Mouse (Mus musculus) embryonic facial prominence, embryonic 10.5 days (tissue): ENCODE results near the gene Zfpl1. TPM values are rescaled to one million over a fixed set of nuclear protein-coding genes. Genes with fewer than 3 reads are reported as not detected.

ENCODE experiments used
- microRNA-seq: library from miRNA; unstranded; fragments of <30 nt; microRNA quantifications from one replicate; pipeline ENCODE4, GENCODE M21; 2017
- polyA plus RNA-seq: library from polyadenylated mRNA; unstranded; fragments of >200 nt; fragmentation: Nextera tagmentation; extraction: Ambion mirVana; gene quantifications from 2 replicates; pipeline ENCODE4 v1.2.1, GENCODE M21; 2016

The Zfpl1 gene
- polyA plus RNA-seq, 1 experiment from 2014 or later = 79.7 TPM

Small RNA genes within 50 kb of the gene (microRNA-seq; reads per million reads assigned to microRNA genes)
- gene Mir6988 = 4.0 reads per million, percentile 8 among the genes with 10 or more reads in this experiment

Other genes with a start within 250 kb of the Zfpl1 start
- 44.6 and 45.4 TPM in 2 replicates for gene Frmd8, start 209.7 kb downstream of the Zfpl1 start, polyA plus RNA-seq
- 2.5 and 2.9 TPM in 2 replicates for gene Slc25a45, start 207.1 kb downstream of the Zfpl1 start, polyA plus RNA-seq
- gene Tigd3, start 190.8 kb downstream of the Zfpl1 start, polyA plus RNA-seq = 6.8 and 7.4 TPM in 2 replicates
- gene Dpf2, start 171.9 kb downstream of the Zfpl1 start, polyA plus RNA-seq = 231 and 251 TPM in 2 replicates
- gene Cdc42ep2, start 160.1 kb downstream of the Zfpl1 start, polyA plus RNA-seq = 1.5 and 2.2 TPM in 2 replicates
- gene Pola2, start 120.8 kb downstream of the Zfpl1 start, polyA plus RNA-seq = 119 and 120 TPM in 2 replicates
- gene Slc22a20, start 98.8 kb downstream of the Zfpl1 start, polyA plus RNA-seq = not detected in 2 replicates
- 2.9 and 3.2 TPM in 2 replicates for gene Capn1, start 69.1 kb downstream of the Zfpl1 start, polyA plus RNA-seq
- 34.5 and 38.1 TPM in 2 replicates for gene Syvn1, start 38.4 kb downstream of the Zfpl1 start, polyA plus RNA-seq
- gene Mrpl49, start 27.2 kb downstream of the Zfpl1 start, polyA plus RNA-seq = 82.5 and 84.6 TPM in 2 replicates
- gene Fau, start 27.1 kb downstream of the Zfpl1 start, polyA plus RNA-seq = 831 and 861 TPM in 2 replicates
- gene Znhit2, start 23.8 kb downstream of the Zfpl1 start, polyA plus RNA-seq = 33.8 and 35.6 TPM in 2 replicates
- gene Tm7sf2, start 16.6 kb downstream of the Zfpl1 start, polyA plus RNA-seq = 30.3 and 31.4 TPM in 2 replicates
- gene Vps51, start 7.7 kb downstream of the Zfpl1 start, polyA plus RNA-seq = 70.5 and 71.9 TPM in 2 replicates
- gene Tmem262, start 4.9 kb downstream of the Zfpl1 start, polyA plus RNA-seq = not detected in 2 replicates
- gene Gm28374, start 2.7 kb downstream of the Zfpl1 start, polyA plus RNA-seq = 2.0 TPM in 2 replicates
- 66.2 and 70.1 TPM in 2 replicates for gene Cdca5, start within 50 bp of the Zfpl1 start, polyA plus RNA-seq
- 0.41 and 0.56 TPM in 2 replicates for gene AC131692.1, start 9.5 kb upstream of the Zfpl1 start, polyA plus RNA-seq
- gene Naaladl1, start 20.8 kb upstream of the Zfpl1 start, polyA plus RNA-seq = 0.87 and 0.89 TPM in 2 replicates
- gene Sac3d1, start 33.7 kb upstream of the Zfpl1 start, polyA plus RNA-seq = 66.1 and 67.7 TPM in 2 replicates
- gene Snx15, start 43.3 kb upstream of the Zfpl1 start, polyA plus RNA-seq = 29.1 and 30.2 TPM in 2 replicates
- not detected in 2 replicates for gene Batf2, start 56.0 kb upstream of the Zfpl1 start, polyA plus RNA-seq
- gene Arl2, start 56.6 kb upstream of the Zfpl1 start, polyA plus RNA-seq = 111 and 112 TPM in 2 replicates
- gene Majin, start 99.4 kb upstream of the Zfpl1 start, polyA plus RNA-seq = not detected in 2 replicates
- gene Gpha2, start 141.4 kb upstream of the Zfpl1 start, polyA plus RNA-seq = 0.98 and 1.3 TPM in 2 replicates
- gene Ppp2r5b, start 150.9 kb upstream of the Zfpl1 start, polyA plus RNA-seq = 25.5 and 26.3 TPM in 2 replicates
- 12.5 and 13.6 TPM in 2 replicates for gene Atg2a, start 156.7 kb upstream of the Zfpl1 start, polyA plus RNA-seq
- gene Ehd1, start 191.8 kb upstream of the Zfpl1 start, polyA plus RNA-seq = 81.8 and 83.5 TPM in 2 replicates
- gene Cdc42bpg, start 221.5 kb upstream of the Zfpl1 start, polyA plus RNA-seq = 0.12 and 0.39 TPM in 2 replicates